Mouse (Mus musculus) MEL (cell line): ENCODE measurements around the gene Hhatl. TPM values are rescaled to one million over a fixed set of nuclear protein-coding genes. Genes with fewer than 3 reads are reported as not detected.

Experiments
- DNase-seq: peaks from one replicate; pipeline ENCODE4 v3.0.0; 2011; ENCODE audit warnings: low read depth, low spot score
- H3K27ac ChIP-seq: 2 replicates; pipeline ENCODE4 v1.5.1; 2012; ENCODE audit warnings: low read depth, mild to moderate bottlenecking, control low read depth, low read length, moderate library complexity; ENCODE audit not compliant: control insufficient read depth
- H3K27me3 ChIP-seq, 2 experiments: fragments of 150-350 bp in 1 of 2; sonication (generic) in 1 of 2; 2 replicates each; pipeline ENCODE4 v1.6.1; 2012; ENCODE audit warnings: low read length in 2 of 2, mild to moderate bottlenecking in 2 of 2, improper control_type of control experiment in 1 of 2, moderate library complexity in 1 of 2; ENCODE audit not compliant: insufficient read depth in 2 of 2, control insufficient read depth in 1 of 2
- H3K36me3 ChIP-seq, 2 experiments: 2 replicates each; pipeline ENCODE4 v1.6.1; 2012 to 2014; ENCODE audit warnings: low read length in 2 of 2, improper control_type of control experiment in 1 of 2, inconsistent platforms in 1 of 2, mild to moderate bottlenecking in 1 of 2; ENCODE audit not compliant: insufficient read depth in 2 of 2, control insufficient read depth in 1 of 2
- H3K4me1 ChIP-seq, 2 experiments: fragments of 150-350 bp in 1 of 2; sonication (generic) in 1 of 2; 2 replicates each; pipeline ENCODE4 v1.6.1; 2012; ENCODE audit warnings: low read length in 2 of 2, improper control_type of control experiment in 1 of 2, mild to moderate bottlenecking in 1 of 2; ENCODE audit not compliant: insufficient read depth in 2 of 2, control insufficient read depth in 1 of 2
- H3K4me3 ChIP-seq, 2 experiments: fragments of 150-350 bp in 1 of 2; sonication (generic) in 1 of 2; 2 replicates each; pipeline ENCODE4 v1.5.1; 2012; ENCODE audit warnings: low read depth in 2 of 2, low read length in 2 of 2, mild to moderate bottlenecking in 2 of 2, moderate library complexity in 2 of 2, control low read depth in 1 of 2, improper control_type of control experiment in 1 of 2; ENCODE audit not compliant: control insufficient read depth in 1 of 2, insufficient read depth in 1 of 2
- H3K79me2 ChIP-seq: 2 replicates; pipeline ENCODE4 v1.6.1; 2012; ENCODE audit warnings: mild to moderate bottlenecking, low read length, moderate library complexity; ENCODE audit not compliant: control insufficient read depth, poor library complexity, insufficient read depth
- H3K9ac ChIP-seq: 2 replicates; pipeline ENCODE4 v1.6.1; 2012; ENCODE audit warnings: low read depth, mild to moderate bottlenecking, control low read depth, low read length, moderate library complexity; ENCODE audit not compliant: control insufficient read depth, poor library complexity, severe bottlenecking
- H3K9me3 ChIP-seq: fragments of 150-350 bp; sonication (generic); replicated peaks from 2 replicates; pipeline ENCODE4 v1.6.1; 2012; ENCODE audit warnings: mild to moderate bottlenecking, low read length, improper control_type of control experiment, moderate library complexity; ENCODE audit not compliant: insufficient read depth
- BHLHE40 ChIP-seq: IDR thresholded peaks from 2 replicates; pipeline ENCODE4 v1.6.1; 2012; ENCODE audit warnings: low read depth, mild to moderate bottlenecking, inconsistent platforms, low read length, improper control_type of control experiment, borderline replicate concordance
- CHD2 ChIP-seq: IDR thresholded peaks from 2 replicates; pipeline ENCODE4 v1.6.1; 2011; ENCODE audit warnings: low read length, improper control_type of control experiment
- E2F4 ChIP-seq: IDR thresholded peaks from 2 replicates; pipeline ENCODE4 v1.6.1; 2011; ENCODE audit warnings: low read depth, low read length, improper control_type of control experiment, borderline replicate concordance
- ELF1 ChIP-seq: IDR thresholded peaks from 2 replicates; pipeline ENCODE4 v1.6.1; 2014; ENCODE audit warnings: low read depth, mild to moderate bottlenecking, inconsistent platforms, low read length, improper control_type of control experiment, moderate library complexity
- GABPA ChIP-seq: IDR thresholded peaks from 2 replicates; pipeline ENCODE4 v1.6.1; 2012; ENCODE audit warnings: low read depth, mild to moderate bottlenecking, inconsistent platforms, low read length, improper control_type of control experiment, moderate library complexity
- GATA1 ChIP-seq: IDR thresholded peaks from 2 replicates; pipeline ENCODE4 v1.6.1; 2011; ENCODE audit warnings: low read depth, low read length, improper control_type of control experiment
- HCFC1 ChIP-seq: IDR thresholded peaks from 2 replicates; pipeline ENCODE4 v1.6.1; 2012; ENCODE audit warnings: low read depth, mild to moderate bottlenecking, inconsistent platforms, low read length, improper control_type of control experiment, moderate library complexity
- KAT2A ChIP-seq: conservative IDR thresholded peaks from 2 replicates; pipeline ENCODE4 v1.6.1; 2012; ENCODE audit warnings: low read depth, low read length, improper control_type of control experiment, inconsistent platforms
- MAZ ChIP-seq: IDR thresholded peaks from 2 replicates; pipeline ENCODE4 v1.6.1; 2012; ENCODE audit warnings: low read depth, mild to moderate bottlenecking, inconsistent platforms, low read length, improper control_type of control experiment
- MEF2A ChIP-seq: IDR thresholded peaks from 2 replicates; pipeline ENCODE4 v1.6.1; 2014; ENCODE audit warnings: low read depth, mild to moderate bottlenecking, inconsistent platforms, low read length, improper control_type of control experiment; ENCODE audit not compliant: poor library complexity, insufficient replicate concordance, severe bottlenecking; ENCODE audit errors: extremely low read depth
- MYC ChIP-seq: IDR thresholded peaks from 2 replicates; pipeline ENCODE4 v1.6.1; 2011; ENCODE audit warnings: low read depth, mild to moderate bottlenecking, low read length, improper control_type of control experiment, moderate library complexity
- NELFE ChIP-seq: IDR thresholded peaks from 2 replicates; pipeline ENCODE4 v1.6.1; 2011; ENCODE audit warnings: low read depth, low read length, improper control_type of control experiment
- POLR2A ChIP-seq, 2 experiments: IDR thresholded peaks; 2 replicates each; pipeline ENCODE4 v1.6.1; 2011 to 2012; ENCODE audit warnings: low read length in 2 of 2, mild to moderate bottlenecking in 2 of 2, control low read depth in 1 of 2, improper control_type of control experiment in 1 of 2, low read depth in 1 of 2, moderate library complexity in 1 of 2; ENCODE audit not compliant: control insufficient read depth in 1 of 2, insufficient read depth in 1 of 2, poor library complexity in 1 of 2
- POLR2AphosphoS2 ChIP-seq: IDR thresholded peaks from 2 replicates; pipeline ENCODE4 v1.6.1; 2011; ENCODE audit warnings: low read length, improper control_type of control experiment
- POLR2AphosphoS5 ChIP-seq: IDR thresholded peaks from 2 replicates; pipeline ENCODE4 v1.6.1; 2012; ENCODE audit warnings: low read depth, borderline replicate concordance, mild to moderate bottlenecking, inconsistent platforms, low read length, moderate library complexity, mixed read lengths
- RAD21 ChIP-seq: IDR thresholded peaks from 2 replicates; pipeline ENCODE4 v1.6.1; 2011; ENCODE audit warnings: mild to moderate bottlenecking, low read depth, low read length, improper control_type of control experiment
- SMC3 ChIP-seq: IDR thresholded peaks from 2 replicates; pipeline ENCODE4 v1.6.1; 2011; ENCODE audit warnings: low read depth, low read length, improper control_type of control experiment
- TAL1 ChIP-seq: IDR thresholded peaks from 2 replicates; pipeline ENCODE4 v1.6.1; 2012; ENCODE audit warnings: mild to moderate bottlenecking, inconsistent platforms, low read length, moderate library complexity, mixed read lengths
- TBP ChIP-seq: IDR thresholded peaks from 2 replicates; pipeline ENCODE4 v1.8.0; 2011; ENCODE audit warnings: low read depth, low read length, improper control_type of control experiment
- UBTF ChIP-seq: IDR thresholded peaks from 2 replicates; pipeline ENCODE4 v1.6.1; 2012; ENCODE audit warnings: low read depth, mild to moderate bottlenecking, inconsistent platforms, low read length, improper control_type of control experiment, moderate library complexity, borderline replicate concordance; ENCODE audit not compliant: insufficient read depth
- USF1 ChIP-seq: IDR thresholded peaks from 2 replicates; pipeline ENCODE4 v1.6.1; 2014; ENCODE audit warnings: low read depth, mild to moderate bottlenecking, inconsistent platforms, low read length, improper control_type of control experiment, moderate library complexity
- polyA plus RNA-seq, 2 experiments: library from polyadenylated mRNA; stranded (reverse) in 1 of 2; unstranded in 1 of 2; fragments of >175 nt in 1 of 2; fragments of >200 nt in 1 of 2; gene quantifications; 2 replicates each; pipeline versions ENCODE4 v1.2.1 to v1.2.4; 2012; ENCODE audit warnings: low replicate concordance in 2 of 2, low read depth in 1 of 2; ENCODE audit not compliant: insufficient read length in 2 of 2, insufficient read depth in 1 of 2, missing spikeins in 1 of 2
- total RNA-seq: library from RNA; depleted of rRNA; stranded (reverse); fragments of 300-350 nt; gene quantifications from 2 replicates; pipeline ENCODE4 v1.2.3, GENCODE M21; 2012; rRNA removed

Gene Hhatl
- total RNA-seq (not detected in 2 replicates), polyA plus RNA-seq (not detected)

GRCm38 (mm10) chr9:121791757-121792521 is at the start of gene Hhatl:
Hhatl (minus strand) TSS chr9:121792507.
- TF ChIP-seq TAL1, result no peak
- Histone ChIP-seq H3K27me3 (no peaks in the 10 kb centered on the region), H3K27ac (no peak within 1 kb of the TSS), H3K9ac (no peak within 1 kb of the TSS), H3K4me1 (no peaks in the 10 kb centered on the region), H3K36me3 (no peaks in the 10 kb centered on the region), H3K4me3 (no peak within 1 kb of the TSS), H3K9me3 (no peaks in the 10 kb centered on the region), H3K79me2 (no peaks in the 10 kb centered on the region)
- DNase-seq, result no peak

GRCm38 (mm10) chr9:121839622-121839965 is 47.3 kb upstream of the Hhatl start:
- DNase-seq, result no peak
- Histone ChIP-seq H3K4me1 (no peaks in the 10 kb centered on the region), H3K36me3 (no peaks in the 10 kb centered on the region), H3K27ac (no peak overlapping the region), H3K9me3 (no peaks in the 10 kb centered on the region), H3K79me2 (no peaks in the 10 kb centered on the region), H3K27me3 (no peaks in the 10 kb centered on the region), H3K9ac (no peak overlapping the region), H3K4me3 (no peak overlapping the region)
- no peak for TF ChIP-seq UBTF
- no peak for TF ChIP-seq POLR2A (IDR thresholded peaks at IDR 0.05; ENCODE audit: control insufficient read depth in 1 of 2, insufficient read depth in 1 of 2, low read depth in 1 of 2, low read length in 2 of 2, poor library complexity in 1 of 2)
- no peak for TF ChIP-seq USF1
- no peak for TF ChIP-seq GATA1
- no peak for TF ChIP-seq POLR2AphosphoS2

GRCm38 (mm10) chr9:121838829-121839621 is 46.7 kb upstream of the Hhatl start, which contains the start of gene Ccdc13:
Ccdc13 (minus strand) TSS chr9:121839461.
- H3K9me3 ChIP-seq, result no peaks in the 10 kb centered on the region
- no peak within 1 kb of the TSS for H3K4me3 ChIP-seq
- H3K27ac ChIP-seq, result no peak within 1 kb of the TSS
- H3K4me1 ChIP-seq, result no peaks in the 10 kb centered on the region
- no peaks in the 10 kb centered on the region for H3K27me3 ChIP-seq
- TF ChIP-seq CHD2 (no peak), SMC3 (no peak), MEF2A (no peak), NELFE (no peak), GABPA (no peak), POLR2A (IDR thresholded peaks at IDR 0.05; ENCODE audit: control insufficient read depth in 1 of 2, insufficient read depth in 1 of 2, low read depth in 1 of 2, low read length in 2 of 2, poor library complexity in 1 of 2) (no peak), ELF1 (no peak), E2F4 (no peak), RAD21 (no peak), TBP (no peak), USF1 (no peak), POLR2AphosphoS5 (no peak), KAT2A (no peak), MYC (no peak), MAZ (no peak), BHLHE40 (no peak), HCFC1 (no peak)
- no peak within 1 kb of the TSS for H3K9ac ChIP-seq
- no peaks in the 10 kb centered on the region for H3K79me2 ChIP-seq
- DNase-seq, result no peak
- H3K36me3 ChIP-seq, result no peaks in the 10 kb centered on the region
